ENCODE assay signal across 8 mouse cellular contexts in the genomic region with DNA sequence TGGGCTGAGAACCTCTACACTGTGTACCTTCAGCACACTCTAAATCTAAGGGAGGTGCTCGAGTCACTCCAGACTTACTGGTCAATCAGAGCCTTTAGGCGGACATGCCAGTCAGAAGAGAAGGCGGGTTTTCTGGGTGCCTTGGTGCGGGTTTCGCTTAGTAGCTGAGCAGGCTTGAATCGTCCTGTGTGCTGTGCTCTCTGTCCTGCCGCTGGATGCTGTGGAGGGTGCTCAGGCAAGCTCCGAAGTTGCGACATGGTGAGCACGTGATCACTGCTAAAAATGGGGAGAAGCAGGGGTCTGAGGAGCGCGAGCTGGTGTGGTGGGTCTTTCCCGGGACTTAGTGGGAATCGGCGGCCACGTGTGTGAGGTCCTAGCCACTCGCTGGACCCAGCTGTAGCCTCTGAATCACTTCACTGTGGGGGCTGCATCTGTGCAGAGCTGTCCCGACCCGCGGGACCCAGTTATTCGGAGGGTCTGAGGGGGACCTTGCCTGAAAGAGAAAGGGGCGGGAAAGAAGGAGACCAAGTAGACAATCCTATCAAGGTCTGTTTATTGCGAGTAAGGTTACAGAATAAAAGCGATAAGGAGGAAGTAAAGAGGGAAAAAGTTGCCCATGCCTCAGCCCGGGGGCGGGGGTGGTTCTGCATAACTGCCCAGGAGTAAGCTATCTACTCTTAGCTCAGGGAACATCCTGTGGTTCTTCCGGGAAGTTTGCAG. TPM values are rescaled to one million over a fixed set of nuclear protein-coding genes. Genes with fewer than 3 reads are reported as not detected.
DNase-seq lines count a peak whose midpoint lies in the region; ATAC-seq and TF ChIP-seq lines count a peak whose summit lies in the region.

No protein-coding gene starts in this region.

- no peak for DNase-seq in layer of hippocampus, adult 2 months (ENCODE audit: low spot score in 2 of 2)
- DNase-seq in layer of hippocampus, postnatal 36 days, result no peak
- peak; percentile 39 for DNase-seq in hindbrain, embryonic 10.5 days (ENCODE audit: low spot score)
- no peak for DNase-seq in liver, embryonic 13.5 days
- peak; percentile 31 for DNase-seq in naive thymus-derived CD4-positive, alpha-beta T cell, adult 2 months (ENCODE audit: low read depth)
- no peak for DNase-seq in layer of hippocampus, adult 9-10 months (ENCODE audit: low spot score)
- DNase-seq in cerebellum, adult 11-12 months, result no peak

- peaks cover 8% of the 10 kb centered on the region; the same call in 1 of the 2 replicates for H3K27me3 ChIP-seq in hindbrain, embryonic 10.5 days (ENCODE audit: insufficient read depth, poor library complexity, severe bottlenecking)
- H3K27me3 ChIP-seq in liver, embryonic 13.5 days, result no peaks in the 10 kb centered on the region

- H3K27ac ChIP-seq in layer of hippocampus, adult 2 months, result no peak overlapping the region
- no peak overlapping the region for H3K27ac ChIP-seq in cortical plate, adult 2 months (ENCODE audit: insufficient read depth, low read length)
- peak overlapping the region; percentile 69 for H3K27ac ChIP-seq in hindbrain, embryonic 10.5 days
- no peak overlapping the region for H3K27ac ChIP-seq in liver, embryonic 13.5 days

- H3K9me3 ChIP-seq in hindbrain, embryonic 10.5 days, result no peaks in the 10 kb centered on the region
- no peaks in the 10 kb centered on the region for H3K9me3 ChIP-seq in liver, embryonic 13.5 days (replicated peaks)

- no peaks in the 10 kb centered on the region for H3K36me3 ChIP-seq in hindbrain, embryonic 10.5 days
- no peaks in the 10 kb centered on the region for H3K36me3 ChIP-seq in liver, embryonic 13.5 days

- TF ChIP-seq POLR2A in cortical plate, adult 2 months (IDR thresholded peaks at IDR 0.05; ENCODE audit: extremely low read depth, insufficient read depth, low read length), result no peak

- H3K4me3 ChIP-seq in layer of hippocampus, adult 2 months, result peak overlapping the region; percentile 43; the same call in 1 of the 2 replicates
- H3K4me3 ChIP-seq in cortical plate, adult 2 months (ENCODE audit: insufficient read depth, low read length), result peak overlapping the region; percentile 36
- peak overlapping the region; percentile 56 for H3K4me3 ChIP-seq in hindbrain, embryonic 10.5 days
- peak overlapping the region; percentile 57 for H3K4me3 ChIP-seq in liver, embryonic 13.5 days (replicated peaks)

- H3K4me1 ChIP-seq in cortical plate, adult 2 months (ENCODE audit: control insufficient read depth, insufficient read depth, low read length), result no peaks in the 10 kb centered on the region
- H3K4me1 ChIP-seq in hindbrain, embryonic 10.5 days (replicated peaks), result peaks cover 10% of the 10 kb centered on the region
- peaks cover 11% of the 10 kb centered on the region for H3K4me1 ChIP-seq in liver, embryonic 13.5 days (replicated peaks)

- peak overlapping the region; percentile 78 for H3K4me2 ChIP-seq in liver, embryonic 13.5 days

- peak; percentile 66 for ATAC-seq in liver, embryonic 13.5 days (ENCODE audit: low read depth)

- peak overlapping the region; percentile 53 for H3K9ac ChIP-seq in liver, embryonic 13.5 days

- TF ChIP-seq CTCF in layer of hippocampus, adult 2 months (conservative IDR thresholded peaks at IDR 0.05), result no peak
- no peak for TF ChIP-seq CTCF in cortical plate, adult 2 months (IDR thresholded peaks at IDR 0.05; ENCODE audit: extremely low read depth, insufficient read depth, low read length)

- WGBS in hindbrain, embryonic 10.5 days, result 6% methylated on average over 27 of the region's 27 CpGs
- WGBS in liver, embryonic 13.5 days (ENCODE audit: insufficient replicate concordance), result under 1% methylated on average over 27 of the region's 27 CpGs

RNA-seq across cellular contexts. Expression of gene Zfp950, which starts 11.2 kb away (rescaled TPM):
- total RNA-seq in layer of hippocampus, adult 2 months (2021), result 10 to 100 TPM; 42.2 to 51.8 TPM
- 10 to 100 TPM; 54.5 to 58.5 TPM for total RNA-seq in layer of hippocampus, postnatal 36 days (2021)
- polyA plus RNA-seq in cortical plate, adult 2 months (2012; rRNA removed), result 46.8 and 50.5 TPM in 2 replicates
- polyA plus RNA-seq in hindbrain, embryonic 10.5 days (2016; fragmentation: Nextera tagmentation; extraction: Ambion mirVana), result 18.6 and 21.6 TPM in 2 replicates
- polyA plus RNA-seq in liver, embryonic 13.5 days (2015; fragmentation: Nextera tagmentation; extraction: Ambion mirVana), result 13.5 TPM in 2 replicates

RNA-seq across cellular contexts. Expression of gene Gm7102, which starts 24.2 kb away (rescaled TPM):
- total RNA-seq in layer of hippocampus, adult 2 months (2021), result under 1 TPM in 1 of 2 experiments, not detected in 1; 0.38 TPM
- total RNA-seq in layer of hippocampus, postnatal 36 days (2021), result not detected
- not detected in 2 replicates for polyA plus RNA-seq in cortical plate, adult 2 months (2012; rRNA removed)
- not detected in 2 replicates for polyA plus RNA-seq in hindbrain, embryonic 10.5 days (2016; fragmentation: Nextera tagmentation; extraction: Ambion mirVana)
- 0.13 TPM in 1 of 2 replicates, not detected in the other for polyA plus RNA-seq in liver, embryonic 13.5 days (2015; fragmentation: Nextera tagmentation; extraction: Ambion mirVana)

RNA-seq across cellular contexts. Expression of gene Gm6020, which starts 31.8 kb away (rescaled TPM):
- not detected for total RNA-seq in layer of hippocampus, adult 2 months (2021)
- not detected for total RNA-seq in layer of hippocampus, postnatal 36 days (2021)
- polyA plus RNA-seq in cortical plate, adult 2 months (2012; rRNA removed), result not detected in 2 replicates
- polyA plus RNA-seq in hindbrain, embryonic 10.5 days (2016; fragmentation: Nextera tagmentation; extraction: Ambion mirVana), result not detected in 2 replicates
- polyA plus RNA-seq in liver, embryonic 13.5 days (2015; fragmentation: Nextera tagmentation; extraction: Ambion mirVana), result not detected in 2 replicates

Comparison
In these comparisons a context has a peak if more than half of its experiments do, and no peak if none do; other contexts are left out.
1. DNase-seq: peak in hindbrain, embryonic 10.5 days (single experiment) and naive thymus-derived CD4-positive, alpha-beta T cell, adult 2 months (single experiment); none in layer of hippocampus, adult 2 months (0 of 2), layer of hippocampus, postnatal 36 days (0 of 2), liver, embryonic 13.5 days (single experiment), layer of hippocampus, adult 9-10 months (single experiment) and cerebellum, adult 11-12 months (single experiment).
2. Peak in every context shown above with its lines, with median percentiles within 50 percentile points of each other: H3K4me3 ChIP-seq.